Mouse (Mus musculus) stomach, postnatal 0 days (tissue): ENCODE results near the gene Cisd1.

Experiments used
- CTCF ChIP-seq: IDR thresholded peaks from 2 replicates; pipeline ENCODE4 v1.5.1; 2016; ENCODE audit warnings: antibody characterized with exemption, low read depth, mild to moderate bottlenecking, moderate library complexity
- EP300 ChIP-seq: optimal IDR thresholded peaks from 2 replicates; pipeline ENCODE3; 2016; ENCODE audit warnings: antibody characterized with exemption

DNA sequence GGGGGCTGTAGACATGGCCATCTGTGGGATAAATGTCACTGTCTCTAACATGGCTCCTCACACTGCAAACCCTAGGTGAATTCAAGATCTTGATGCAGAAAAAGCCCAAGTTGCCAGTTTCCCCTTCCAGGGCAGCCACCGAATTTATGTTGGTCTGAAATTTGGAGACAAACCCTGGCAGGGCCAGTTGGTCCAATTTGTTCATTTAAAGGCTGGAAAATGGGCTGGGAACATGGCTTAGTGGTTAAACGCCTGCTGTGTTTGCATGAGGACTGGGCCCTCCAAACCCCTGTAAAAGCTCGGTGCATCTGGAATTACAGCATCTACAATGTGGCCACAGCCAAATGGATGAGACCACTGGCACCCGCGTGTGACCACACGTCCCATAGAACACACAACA is 15.5 kb downstream of the Cisd1 start:
- TF ChIP-seq CTCF, result no peak
- no peak for TF ChIP-seq EP300
